Mouse (Mus musculus) small intestine, adult 2 months (tissue): ENCODE measurements around the gene Erlec1. TPM values are rescaled to one million over a fixed set of nuclear protein-coding genes. Genes with fewer than 3 reads are reported as not detected.
A peak's percentile ranks its signal among the peaks of the same experiment; 100 is the strongest.

Experiments used
- H3K27ac ChIP-seq: fragments of 200-500 bp; 2 replicates; pipeline ENCODE4 v1.5.1; 2012; ENCODE audit warnings: low read depth, low read length, control low read depth, inconsistent platforms; ENCODE audit not compliant: insufficient read depth
- H3K27me3 ChIP-seq: fragments of 200-500 bp; 2 replicates; pipeline ENCODE4 v1.6.1; 2012; ENCODE audit warnings: mild to moderate bottlenecking, moderate library complexity, low read length, inconsistent platforms; ENCODE audit not compliant: control insufficient read depth, insufficient read depth
- H3K36me3 ChIP-seq: fragments of 200-500 bp; 2 replicates; pipeline ENCODE4 v1.6.1; 2012; ENCODE audit warnings: mild to moderate bottlenecking, low read length, control low read depth, inconsistent platforms; ENCODE audit not compliant: control insufficient read depth, insufficient read depth
- H3K4me1 ChIP-seq: fragments of 200-500 bp; 2 replicates; pipeline ENCODE4 v1.6.1; 2012; ENCODE audit warnings: low read length, inconsistent platforms, mixed read lengths; ENCODE audit not compliant: control insufficient read depth, insufficient read depth, insufficient read length
- H3K4me3 ChIP-seq: fragments of 200-500 bp; 2 replicates; pipeline ENCODE4 v1.5.1; 2012; ENCODE audit warnings: low read depth, mild to moderate bottlenecking, control low read depth, inconsistent platforms, low read length, moderate library complexity
- CTCF ChIP-seq: fragments of 200-500 bp; IDR thresholded peaks from 2 replicates; pipeline ENCODE4 v1.5.1; 2012; ENCODE audit warnings: low read depth, mild to moderate bottlenecking, control low read depth, inconsistent platforms, low read length, moderate library complexity, mixed read lengths; ENCODE audit not compliant: insufficient replicate concordance, insufficient read length; ENCODE audit errors: extremely low read depth
- POLR2A ChIP-seq: fragments of 200-500 bp; IDR thresholded peaks from 2 replicates; pipeline ENCODE4 v1.6.1; 2012; ENCODE audit warnings: low read depth, mild to moderate bottlenecking, control low read depth, inconsistent platforms, low read length, moderate library complexity
- WGBS: fragments of 180-500 bp; shearing (Covaris S2); methylation state at CpG from one replicate; pipeline ENCODE4 v1.1.7; 2018; 5-methylcytosine and 5-hydroxymethylcytosine counted together
- polyA plus RNA-seq: library from polyadenylated mRNA; depleted of rRNA; stranded (reverse); fragments of >200 nt; gene quantifications from 2 replicates; pipeline ENCODE4 v1.2.3, GENCODE M21; 2012; rRNA removed

Erlec1 gene
- polyA plus RNA-seq = 2.6 and 7.2 TPM in 2 replicates

DNA sequence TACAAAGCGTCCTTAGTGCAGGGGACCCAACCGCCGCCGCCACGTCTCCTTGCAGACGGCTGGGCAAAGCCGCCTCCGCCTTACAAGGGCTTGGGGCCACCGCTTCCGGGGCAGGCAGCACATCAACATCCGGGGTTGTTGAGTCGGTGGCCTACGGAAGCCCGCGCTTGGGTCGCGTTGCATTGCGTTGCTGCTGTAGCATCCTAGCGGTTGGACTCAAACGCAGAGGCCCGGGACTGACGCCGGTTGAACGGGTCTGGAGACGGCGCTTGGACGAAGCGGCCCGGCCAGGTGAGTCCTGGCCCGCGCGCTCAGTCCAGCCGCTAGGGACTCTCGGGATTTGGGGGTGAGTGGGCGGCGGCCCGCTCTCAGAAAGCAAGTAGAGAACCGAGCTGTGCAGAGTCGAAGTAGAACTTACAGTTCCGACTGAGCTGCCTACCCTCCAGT, at the start of gene Erlec1:
Gene Erlec1, minus strand, starts transcription at position 57 of the 447 bp plus-strand sequence.
- no peaks in the 10 kb centered on the region for H3K27me3 ChIP-seq
- no peak; the same call in none of the 2 replicates for TF ChIP-seq POLR2A
- WGBS = under 1% methylated on average over 37 of the region's 40 CpGs
- peaks cover 8% of the 10 kb centered on the region; the same call in 1 of the 2 replicates for H3K36me3 ChIP-seq
- H3K4me1 ChIP-seq = no peaks in the 10 kb centered on the region
- H3K4me3 ChIP-seq = peak within 1 kb of the TSS; percentile 99
- peak within 1 kb of the TSS; percentile 68 for H3K27ac ChIP-seq

DNA sequence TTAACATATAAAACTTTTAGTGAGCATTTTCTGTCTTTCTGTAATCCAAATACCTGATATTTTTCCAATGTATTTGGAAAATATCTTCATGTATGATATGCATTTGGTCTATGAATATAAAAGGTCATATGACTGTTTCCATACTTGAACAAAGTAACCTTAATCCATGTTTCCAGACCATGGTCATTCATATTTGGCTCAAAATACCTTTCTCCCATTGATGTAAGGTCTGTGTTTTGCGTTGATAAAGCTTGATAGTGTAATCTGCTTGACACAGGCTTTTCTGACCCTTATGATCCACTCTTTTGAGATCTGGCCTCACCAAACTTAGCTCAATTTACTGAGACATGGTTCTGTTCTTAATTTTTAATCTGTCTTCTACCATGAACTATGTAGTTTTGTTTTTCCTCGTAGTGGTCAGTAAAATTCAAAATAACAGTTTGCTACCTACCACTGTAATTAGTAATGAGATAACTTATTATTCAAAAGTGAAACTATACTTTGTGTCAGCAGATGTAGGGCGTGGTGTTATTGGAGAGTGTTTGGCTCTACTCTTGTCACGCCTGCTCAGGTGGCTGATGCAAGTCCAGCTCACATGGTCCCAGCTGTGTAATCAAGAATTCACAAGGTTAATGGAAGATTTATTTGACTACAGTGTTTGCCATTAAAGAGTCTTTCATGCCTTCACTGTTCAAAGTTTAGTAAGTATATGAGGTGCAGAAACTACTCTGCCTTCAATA, 47.2 kb upstream of the Erlec1 start:
- Histone ChIP-seq H3K27ac (no peak overlapping the region), H3K27me3 (no peaks in the 10 kb centered on the region), H3K36me3 (no peaks in the 10 kb centered on the region; the same call in 1 of the 2 replicates), H3K4me3 (no peak overlapping the region), H3K4me1 (peaks cover 2% of the 10 kb centered on the region; the same call in 1 of the 2 replicates)
- TF ChIP-seq CTCF (no peak), POLR2A (no peak)
- WGBS = 36% methylated on average over 4 of the region's 4 CpGs

DNA sequence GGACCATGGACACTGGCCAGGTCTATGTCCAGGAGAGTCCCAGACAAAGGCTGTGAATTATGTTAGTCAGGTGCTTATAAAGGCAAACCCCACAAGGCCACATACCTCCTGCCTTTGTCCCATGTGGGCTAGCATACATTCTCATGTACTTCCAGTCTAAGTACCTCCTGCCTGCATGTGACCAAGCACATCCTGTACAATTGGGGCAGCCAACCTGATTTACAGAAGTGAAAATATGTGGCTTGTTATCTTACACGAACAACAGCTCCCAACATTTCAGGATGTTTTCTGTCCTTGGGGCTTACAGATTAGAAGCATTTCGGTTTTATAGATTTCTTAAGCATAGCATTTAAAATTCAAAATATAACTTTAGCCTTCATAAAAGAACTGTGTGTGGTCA, 45.9 kb upstream of the Erlec1 start:
- 85% methylated on average over 2 of the region's 2 CpGs for WGBS
- TF ChIP-seq POLR2A (no peak), CTCF (no peak)
- no peaks in the 10 kb centered on the region for H3K27me3 ChIP-seq
- peaks cover 2% of the 10 kb centered on the region; the same call in 1 of the 2 replicates for H3K4me1 ChIP-seq
- no peak overlapping the region for H3K27ac ChIP-seq
- no peak overlapping the region for H3K4me3 ChIP-seq
- no peaks in the 10 kb centered on the region; the same call in 1 of the 2 replicates for H3K36me3 ChIP-seq

- Histone ChIP-seq H3K4me1 (peaks cover 2% of the 10 kb centered on the region; the same call in 1 of the 2 replicates), H3K36me3 (no peaks in the 10 kb centered on the region; the same call in 1 of the 2 replicates), H3K4me3 (no peak overlapping the region), H3K27me3 (no peaks in the 10 kb centered on the region), H3K27ac (no peak overlapping the region)
- WGBS = 77% methylated on average over 2 of the region's 2 CpGs
- TF ChIP-seq CTCF (no peak), POLR2A (no peak)
Measured at GRCm38 (mm10) chr11:30998704-30999103, 44.6 kb upstream of the Erlec1 start.

- TF ChIP-seq CTCF (no peak), POLR2A (no peak)
- H3K27me3 ChIP-seq = no peaks in the 10 kb centered on the region
- peaks cover 2% of the 10 kb centered on the region; the same call in 1 of the 2 replicates for H3K4me1 ChIP-seq
- H3K36me3 ChIP-seq = no peaks in the 10 kb centered on the region; the same call in 1 of the 2 replicates
- WGBS = 91% methylated on average over 5 of the region's 5 CpGs
- no peak overlapping the region for H3K27ac ChIP-seq
- no peak overlapping the region for H3K4me3 ChIP-seq
Measured at GRCm38 (mm10) chr11:30998199-30998598, 44.1 kb upstream of the Erlec1 start.

DNA sequence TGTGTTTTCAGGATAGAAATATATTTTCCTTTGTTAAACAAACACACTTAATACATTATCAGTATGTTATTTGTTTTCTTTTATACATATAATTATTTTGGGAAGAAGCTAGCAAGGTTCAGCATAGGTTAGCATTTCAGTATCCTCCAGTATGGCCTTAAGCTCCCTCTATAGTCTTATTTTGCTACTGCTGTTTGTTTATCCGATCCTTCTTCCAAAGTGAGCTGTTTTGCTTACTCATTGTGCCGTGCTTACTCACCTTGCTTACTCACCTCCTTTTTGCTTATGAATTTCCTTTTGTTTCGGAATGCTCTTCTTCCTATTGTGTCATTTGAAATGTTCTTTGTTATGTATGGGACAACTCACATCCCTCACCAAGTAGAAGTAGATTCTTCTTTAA, 42.5 kb upstream of the Erlec1 start:
- H3K4me1 ChIP-seq = peaks cover 2% of the 10 kb centered on the region; the same call in 1 of the 2 replicates
- no peak overlapping the region for H3K4me3 ChIP-seq
- H3K36me3 ChIP-seq = no peaks in the 10 kb centered on the region; the same call in 1 of the 2 replicates
- 82% methylated on average over 3 of the region's 3 CpGs for WGBS
- H3K27me3 ChIP-seq = no peaks in the 10 kb centered on the region
- TF ChIP-seq CTCF = no peak
- no peak overlapping the region for H3K27ac ChIP-seq

DNA sequence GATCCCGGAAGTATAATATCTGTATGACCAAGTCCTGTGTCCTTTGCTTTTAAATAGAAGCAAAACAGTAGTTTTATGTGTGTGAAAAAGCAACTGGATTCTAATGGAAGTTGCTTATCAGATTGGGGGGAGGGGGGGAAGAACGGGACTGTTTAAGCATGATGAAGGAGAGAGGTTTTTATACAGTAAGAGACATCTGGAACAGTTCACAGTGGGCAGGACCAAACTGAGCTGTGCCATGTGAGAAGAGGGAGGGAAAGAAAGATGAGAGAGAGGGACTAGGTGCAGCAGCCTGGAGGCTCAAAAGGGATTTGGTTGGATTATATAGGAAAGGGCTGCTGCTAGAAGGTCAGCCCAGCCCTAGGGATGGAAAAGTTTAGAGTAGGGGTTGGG, 32.5 kb upstream of the Erlec1 start:
- no peaks in the 10 kb centered on the region for H3K27me3 ChIP-seq
- H3K27ac ChIP-seq = peak overlapping the region; percentile 54
- peak overlapping the region; percentile 9; the same call in 1 of the 2 replicates for H3K4me3 ChIP-seq
- H3K4me1 ChIP-seq = no peaks in the 10 kb centered on the region; the same call in 1 of the 2 replicates
- WGBS = 2% methylated on average over 2 of the region's 2 CpGs
- TF ChIP-seq POLR2A (no peak), CTCF (no peak)
- H3K36me3 ChIP-seq = no peaks in the 10 kb centered on the region
